ENCODE assay signal across 27 mouse cellular contexts in genomic region chr5:102615249-102615648, GRCm38 (mm10).
"Had no signal": no experiment of that assay in that cellular context is flagged by ENCODE, and none has a peak within 500 bp of the region (broad histone marks: within the 10 kb centered on the region; RNA-seq: fewer than 3 reads in every experiment).

No protein-coding gene starts in this region.

- H3K27ac ChIP-seq: limb, embryonic 10.5 days; limb, embryonic 12.5 days; limb, embryonic 13.5 days; limb, embryonic 15.5 days; liver, embryonic 12.5 days; liver, embryonic 13.5 days; liver, embryonic 14.5 days; liver, embryonic 15.5 days; lung, embryonic 15.5 days; macrophage; midbrain, embryonic 10.5 days; midbrain, embryonic 12.5 days; midbrain, embryonic 13.5 days; midbrain, embryonic 15.5 days had no signal

- DNase-seq: left cerebral cortex, postnatal 4 days; liver; liver, embryonic 13.5 days; liver, postnatal 0 days; lung, adult 18-20 months; lung, adult 2 months; lung, embryonic 14.5 days; lung, postnatal 10 days; lung, postnatal 14 days; lung, postnatal 36 days; lung, postnatal 4 days; midbrain, embryonic 14.5 days had no signal

- H3K4me3 ChIP-seq: limb, embryonic 10.5 days; limb, embryonic 12.5 days; limb, embryonic 13.5 days; limb, embryonic 15.5 days; liver, embryonic 12.5 days; liver, embryonic 13.5 days; liver, embryonic 15.5 days; lung, embryonic 15.5 days; megakaryocyte, embryonic 14.5 days; midbrain, embryonic 10.5 days; midbrain, embryonic 12.5 days; midbrain, embryonic 13.5 days; midbrain, embryonic 15.5 days; myocyte had no signal

- H3K4me1 ChIP-seq: limb, embryonic 10.5 days; limb, embryonic 12.5 days; limb, embryonic 13.5 days; limb, embryonic 15.5 days; liver, embryonic 12.5 days; liver, embryonic 13.5 days; liver, embryonic 15.5 days; megakaryocyte, embryonic 14.5 days; midbrain, embryonic 10.5 days; midbrain, embryonic 12.5 days; midbrain, embryonic 13.5 days; midbrain, embryonic 15.5 days had no signal
